Comparison of ENCODE assay signal across 20 mouse cellular contexts in the genomic region with DNA sequence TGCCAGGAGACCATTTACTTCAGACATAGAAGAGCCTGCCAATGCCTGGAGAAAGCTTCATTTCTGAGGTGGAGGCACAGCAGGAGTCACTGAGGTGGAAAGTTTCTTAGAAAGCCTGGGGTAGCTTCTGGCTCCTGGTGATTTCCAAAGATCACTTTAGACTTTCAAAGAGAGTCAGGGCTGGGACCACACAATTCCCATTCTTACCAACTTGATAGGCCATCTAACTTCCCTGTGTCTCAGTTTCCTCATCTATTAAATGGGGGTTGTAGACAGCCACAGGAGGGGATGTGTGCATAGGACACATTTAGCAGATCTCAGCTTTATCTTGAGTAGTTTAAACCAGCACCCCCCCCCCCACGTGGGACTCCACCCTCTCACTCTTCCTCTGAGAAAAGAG.
"Had no signal": no experiment of that assay in that cellular context is flagged by ENCODE, and none has a peak within 500 bp of the region (broad histone marks: within the 10 kb centered on the region; RNA-seq: fewer than 3 reads in every experiment).

No protein-coding gene starts in this region.

- H3K9me3 ChIP-seq: lung, embryonic 15.5 days; megakaryocyte, embryonic 14.5 days; midbrain, embryonic 13.5 days; midbrain, embryonic 15.5 days; neural tube, embryonic 13.5 days; neural tube, embryonic 15.5 days had no signal

- H3K9ac ChIP-seq: lung, embryonic 15.5 days; midbrain, embryonic 13.5 days; midbrain, embryonic 15.5 days; neural tube, embryonic 13.5 days; neural tube, embryonic 15.5 days had no signal

- H3K27ac ChIP-seq: lung, embryonic 15.5 days; midbrain, embryonic 13.5 days; midbrain, embryonic 15.5 days; neural tube, embryonic 13.5 days; neural tube, embryonic 15.5 days had no signal

- H3K36me3 ChIP-seq: lung, embryonic 15.5 days; midbrain, embryonic 13.5 days; midbrain, embryonic 15.5 days; neural tube, embryonic 13.5 days; neural tube, embryonic 15.5 days had no signal

- H3K4me2 ChIP-seq: lung, embryonic 15.5 days; midbrain, embryonic 11.5 days; midbrain, embryonic 13.5 days; midbrain, embryonic 15.5 days; neural tube, embryonic 13.5 days; neural tube, embryonic 15.5 days had no signal

- ATAC-seq: lung, postnatal 0 days; midbrain, embryonic 13.5 days; midbrain, embryonic 15.5 days had no signal

- DNase-seq: lung, adult 2 months; lung, postnatal 14 days; lung, postnatal 36 days; retina, postnatal 1 day; right cerebral cortex, adult 18-20 months; right cerebral cortex, postnatal 25 days; right cerebral cortex, postnatal 4 days; spleen, adult 18-20 months; thymus, adult 18-20 months; thymus, postnatal 14 days; thymus, postnatal 36 days had no signal

- H3K27me3 ChIP-seq: lung, embryonic 15.5 days; midbrain, embryonic 13.5 days; midbrain, embryonic 15.5 days; neural tube, embryonic 13.5 days; neural tube, embryonic 15.5 days had no signal

- H3K4me3 ChIP-seq: lung, embryonic 15.5 days; megakaryocyte, embryonic 14.5 days; midbrain, embryonic 13.5 days; midbrain, embryonic 15.5 days; myocyte; neural tube, embryonic 13.5 days; neural tube, embryonic 15.5 days had no signal
